Mouse (Mus musculus) MEL (cell line): ENCODE data around the gene Cers6.

Experiments
- RAD21 ChIP-seq: IDR thresholded peaks from 2 replicates; pipeline ENCODE4 v1.6.1; 2011; ENCODE audit warnings: mild to moderate bottlenecking, low read depth, low read length, improper control_type of control experiment
- ZKSCAN1 ChIP-seq: IDR thresholded peaks from 2 replicates; pipeline ENCODE4 v1.6.1; 2012; ENCODE audit warnings: low read depth, mild to moderate bottlenecking, inconsistent platforms, low read length, improper control_type of control experiment, moderate library complexity

GRCm38 (mm10) chr2:68937833-68938232, 76.6 kb downstream of the Cers6 start:
- no peak for TF ChIP-seq ZKSCAN1
- no peak for TF ChIP-seq RAD21
